Mouse (Mus musculus) liver, adult 2 months (tissue): ENCODE data around the gene Tdgf1. TPM values are rescaled to one million over a fixed set of nuclear protein-coding genes. Genes with fewer than 3 reads are reported as not detected.
A peak's percentile ranks its signal among the peaks of the same experiment; 100 is the strongest.

Source experiments
- DNase-seq: peaks from one replicate; pipeline ENCODE4 v3.0.0-alpha.2; 2011; ENCODE audit warnings: low read depth, low spot score; ENCODE audit errors: extremely low read depth
- H3K27ac ChIP-seq: fragments of 200-500 bp; replicated peaks from 2 replicates; pipeline ENCODE4 v1.5.1; 2012; ENCODE audit warnings: low read depth, mild to moderate bottlenecking, control low read depth, inconsistent platforms, low read length; ENCODE audit not compliant: insufficient read depth
- H3K27me3 ChIP-seq: fragments of 200-500 bp; 2 replicates; pipeline ENCODE4 v1.6.1; 2012; ENCODE audit warnings: mild to moderate bottlenecking, moderate library complexity, low read length, inconsistent platforms; ENCODE audit not compliant: control insufficient read depth, insufficient read depth
- H3K36me3 ChIP-seq: fragments of 200-500 bp; 2 replicates; pipeline ENCODE4 v1.6.1; 2012; ENCODE audit warnings: low read length, inconsistent platforms; ENCODE audit not compliant: control insufficient read depth, insufficient read depth
- H3K4me1 ChIP-seq: fragments of 200-500 bp; 2 replicates; pipeline ENCODE4 v1.6.1; 2011; ENCODE audit warnings: low read length; ENCODE audit not compliant: control insufficient read depth, insufficient read depth
- H3K4me3 ChIP-seq: fragments of 200-500 bp; 2 replicates; pipeline ENCODE4 v1.5.1; 2011; ENCODE audit warnings: low read depth, mild to moderate bottlenecking, control low read depth, low read length, moderate library complexity; ENCODE audit not compliant: insufficient read depth
- H3K79me2 ChIP-seq: fragments of 200-500 bp; 2 replicates; pipeline ENCODE4 v1.6.1; 2012; ENCODE audit warnings: inconsistent platforms, mild to moderate bottlenecking, low read length, moderate library complexity; ENCODE audit not compliant: control insufficient read depth, insufficient read depth
- H3K9ac ChIP-seq: fragments of 200-500 bp; 2 replicates; pipeline ENCODE4 v1.6.1; 2012; ENCODE audit warnings: low read depth, mild to moderate bottlenecking, control low read depth, inconsistent platforms, low read length
- CTCF ChIP-seq: fragments of 200-500 bp; IDR thresholded peaks from 2 replicates; pipeline ENCODE4 v1.5.1; 2011; ENCODE audit warnings: low read depth, low read length, control low read depth
- POLR2A ChIP-seq: fragments of 200-500 bp; IDR thresholded peaks from 2 replicates; pipeline ENCODE4 v1.6.1; 2011; ENCODE audit warnings: low read length, control low read depth; ENCODE audit not compliant: insufficient read depth; ENCODE audit errors: extremely low read depth
- WGBS: fragments of 180-500 bp; shearing (Covaris S2); methylation state at CpG from one replicate; pipeline ENCODE4 v1.1.7; 2018; 5-methylcytosine and 5-hydroxymethylcytosine counted together
- polyA plus RNA-seq: library from polyadenylated mRNA; depleted of rRNA; stranded (reverse); fragments of >200 nt; gene quantifications from 2 replicates; pipeline ENCODE4 v1.2.3, GENCODE M21; 2012
- total RNA-seq: library from RNA; depleted of rRNA; stranded (reverse); fragments of >200 nt; gene quantifications from 2 replicates; pipeline ENCODE4 v1.2.3, GENCODE M21; 2014

Tdgf1 gene
- total and polyA plus RNA-seq, 2 experiments: not detected

DNA sequence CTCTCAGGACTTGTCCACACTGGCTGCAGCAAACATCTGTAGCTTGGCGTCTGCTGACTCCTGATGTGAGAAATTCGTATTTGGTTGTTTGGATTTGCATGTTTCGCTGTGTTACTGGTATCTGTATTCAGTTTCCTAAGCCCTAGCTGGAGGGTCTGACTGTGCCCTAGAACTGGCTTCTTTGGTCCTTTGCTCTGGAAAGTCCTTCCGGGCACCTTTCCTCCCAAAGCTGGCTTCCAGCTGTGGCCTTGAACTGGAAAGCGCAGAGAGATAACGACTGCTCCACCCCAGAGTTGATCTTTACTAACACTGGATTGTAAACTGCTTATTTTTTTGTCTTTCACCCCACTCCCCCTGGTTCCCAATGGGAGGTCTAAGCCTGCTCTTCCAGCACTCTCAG is 1.9 kb upstream of the Tdgf1 start:
- Histone ChIP-seq H3K27ac (no peak overlapping the region), H3K9ac (no peak overlapping the region), H3K27me3 (no peaks in the 10 kb centered on the region), H3K79me2 (no peaks in the 10 kb centered on the region), H3K4me1 (no peaks in the 10 kb centered on the region), H3K36me3 (no peaks in the 10 kb centered on the region), H3K4me3 (no peak overlapping the region)
- DNase-seq: peak; percentile 19
- TF ChIP-seq CTCF (no peak), POLR2A (no peak)
- WGBS: 66% methylated on average over 6 of the region's 6 CpGs

DNA sequence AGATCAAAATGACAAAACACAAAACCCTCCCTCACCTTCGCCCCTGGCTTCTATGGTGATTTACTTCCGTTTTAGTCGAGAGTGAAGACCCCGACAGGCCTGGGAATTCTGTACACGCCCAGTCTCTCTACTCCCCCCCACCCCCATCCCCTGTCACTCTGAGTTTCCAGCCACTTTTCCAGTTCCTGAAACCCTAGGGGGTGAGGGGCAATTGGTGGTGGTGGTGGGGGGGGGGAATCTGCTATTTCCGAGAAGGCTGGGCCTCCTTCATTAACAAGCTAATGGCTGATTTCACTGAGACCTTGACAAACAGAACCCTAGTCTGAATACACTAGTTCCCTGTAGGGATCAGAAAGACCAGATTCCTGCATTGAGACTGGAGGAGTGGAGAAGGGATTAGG is 1.3 kb upstream of the Tdgf1 start:
- no peaks in the 10 kb centered on the region for H3K4me1 ChIP-seq
- no peak overlapping the region for H3K4me3 ChIP-seq
- TF ChIP-seq CTCF: no peak
- TF ChIP-seq POLR2A: no peak
- no peak for DNase-seq
- H3K27ac ChIP-seq: no peak overlapping the region
- WGBS: 72% methylated on average over 6 of the region's 6 CpGs
- no peak overlapping the region for H3K9ac ChIP-seq
- no peaks in the 10 kb centered on the region for H3K79me2 ChIP-seq
- no peaks in the 10 kb centered on the region for H3K36me3 ChIP-seq
- H3K27me3 ChIP-seq: no peaks in the 10 kb centered on the region

DNA sequence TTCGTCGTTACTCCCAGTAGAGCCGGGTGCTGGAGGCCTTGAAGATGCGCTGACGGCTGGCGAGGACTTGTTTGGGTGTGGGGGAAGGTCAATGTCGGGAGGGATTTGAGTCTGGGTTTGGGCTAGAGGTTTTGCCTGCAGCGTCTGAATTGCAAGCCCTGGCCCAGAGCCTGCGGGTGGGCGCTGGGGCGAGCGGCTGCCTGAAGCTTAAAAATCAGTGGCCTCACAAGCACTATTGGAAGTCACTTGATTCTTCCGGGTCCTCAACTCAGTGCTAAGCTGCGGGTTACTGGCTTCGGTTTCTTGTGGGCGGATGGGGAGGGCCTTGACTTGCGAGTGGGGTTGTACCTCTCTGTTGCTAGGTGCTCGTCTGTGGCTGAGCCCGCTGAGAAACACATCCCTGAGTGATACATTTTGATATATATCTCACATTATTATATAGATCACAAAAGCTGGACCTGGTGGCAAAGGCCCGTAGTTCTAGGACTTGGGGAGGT is 638 bp upstream of the Tdgf1 start:
- no peak overlapping the region for H3K4me3 ChIP-seq
- TF ChIP-seq CTCF: no peak
- no peak for TF ChIP-seq POLR2A
- no peaks in the 10 kb centered on the region for H3K4me1 ChIP-seq
- no peak overlapping the region for H3K9ac ChIP-seq
- WGBS: 80% methylated on average over 20 of the region's 20 CpGs
- no peaks in the 10 kb centered on the region for H3K27me3 ChIP-seq
- no peak overlapping the region for H3K27ac ChIP-seq
- no peaks in the 10 kb centered on the region for H3K79me2 ChIP-seq
- no peak for DNase-seq
- no peaks in the 10 kb centered on the region for H3K36me3 ChIP-seq

DNA sequence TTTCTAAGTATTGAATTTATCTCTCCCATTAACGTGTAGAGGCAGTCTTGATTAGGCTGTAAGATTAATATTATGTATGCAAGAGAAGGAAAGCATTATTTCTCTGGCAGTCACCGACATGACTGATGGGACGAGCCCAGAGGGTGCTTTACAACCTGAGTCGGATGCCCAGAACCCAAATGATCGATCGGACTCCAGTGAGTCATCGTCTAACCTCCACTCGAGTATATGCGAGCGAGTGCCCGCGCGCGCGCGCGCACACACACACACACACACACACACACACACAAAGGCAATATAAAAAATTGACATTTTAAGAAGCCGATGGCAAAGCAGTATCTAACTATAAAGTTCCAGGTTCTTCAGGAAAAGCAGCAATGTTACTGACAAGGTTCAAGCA is 615 bp downstream of the Tdgf1 start:
- no peak overlapping the region for H3K4me3 ChIP-seq
- no peaks in the 10 kb centered on the region for H3K36me3 ChIP-seq
- H3K9ac ChIP-seq: no peak overlapping the region
- TF ChIP-seq POLR2A (no peak), CTCF (no peak)
- H3K27ac ChIP-seq: no peak overlapping the region
- H3K4me1 ChIP-seq: no peaks in the 10 kb centered on the region
- no peaks in the 10 kb centered on the region for H3K27me3 ChIP-seq
- WGBS: 36% methylated on average over 18 of the region's 18 CpGs
- H3K79me2 ChIP-seq: no peaks in the 10 kb centered on the region
- DNase-seq: no peak

DNA sequence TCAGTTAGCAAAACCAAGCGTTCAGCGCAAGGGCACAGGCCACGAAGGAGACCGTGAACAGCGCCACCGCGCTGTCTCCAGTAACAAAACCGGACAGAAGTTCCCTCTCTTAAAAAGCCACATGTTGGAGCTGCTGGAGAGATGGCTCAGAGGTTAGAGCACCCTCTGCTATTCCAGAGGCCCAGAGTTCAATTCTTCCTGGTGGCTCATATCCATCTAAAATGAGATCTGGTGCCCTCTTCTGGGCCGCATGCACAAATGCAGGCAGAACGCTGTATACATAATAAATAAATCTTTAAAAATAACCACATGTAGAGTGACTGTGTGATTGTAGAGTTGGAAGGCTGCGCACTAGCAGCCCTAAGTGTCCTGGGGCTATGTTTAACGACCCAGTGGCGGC is 1.7 kb downstream of the Tdgf1 start:
- 52% methylated on average over 13 of the region's 13 CpGs for WGBS
- TF ChIP-seq POLR2A: no peak
- TF ChIP-seq CTCF: peak; percentile 41
- Histone ChIP-seq H3K36me3 (no peaks in the 10 kb centered on the region), H3K9ac (no peak overlapping the region), H3K79me2 (no peaks in the 10 kb centered on the region), H3K4me1 (no peaks in the 10 kb centered on the region), H3K27ac (no peak overlapping the region), H3K4me3 (no peak overlapping the region), H3K27me3 (no peaks in the 10 kb centered on the region)
- DNase-seq: peak; percentile 10

DNA sequence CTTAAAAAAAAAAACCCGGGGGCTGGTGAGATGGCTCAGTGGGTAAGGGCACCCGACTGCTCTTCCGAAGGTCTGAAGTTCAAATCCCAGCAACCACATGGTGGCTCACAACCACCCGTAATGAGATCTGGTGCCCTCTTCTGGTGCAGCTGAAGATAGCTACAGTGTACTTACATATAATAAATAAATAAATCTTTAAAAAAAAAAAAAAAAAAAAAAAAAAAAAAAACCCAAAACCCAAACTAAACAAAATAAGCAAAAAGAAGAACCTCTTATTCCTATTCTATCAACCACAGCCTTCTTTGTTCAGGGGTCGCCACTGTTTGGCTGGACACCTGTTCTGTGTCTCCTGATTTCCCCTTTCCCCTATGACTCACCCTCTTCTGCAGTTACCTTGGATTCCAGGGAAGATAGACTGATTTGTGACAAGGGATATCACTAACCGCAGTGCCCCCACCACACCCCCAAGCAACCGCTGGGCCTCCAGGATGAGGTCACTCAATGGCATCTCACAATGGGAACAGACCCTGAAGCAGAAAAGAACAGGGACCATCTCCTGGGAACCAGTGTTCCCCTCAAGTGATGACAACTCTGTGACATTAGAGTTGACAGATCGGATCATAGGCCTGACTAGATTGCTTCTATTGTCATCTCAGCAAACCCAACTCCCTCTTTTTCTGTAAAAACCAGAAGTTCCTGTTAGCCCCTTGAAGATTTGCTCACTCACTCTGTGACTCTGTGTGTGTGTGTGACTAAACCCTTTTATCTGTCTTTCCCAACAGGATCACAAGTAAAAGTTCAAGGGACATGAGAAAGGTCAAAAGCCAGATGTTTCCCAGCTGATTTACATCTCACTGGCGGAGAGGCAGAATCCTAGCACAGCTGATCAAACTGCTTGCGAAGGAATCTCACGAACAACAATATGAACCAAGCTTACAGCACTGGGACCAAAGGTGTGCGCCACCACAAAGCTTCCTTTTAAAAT is 8.2 kb downstream of the Tdgf1 start:
- TF ChIP-seq POLR2A: no peak
- no peak for TF ChIP-seq CTCF
- H3K27ac ChIP-seq: no peak overlapping the region
- H3K36me3 ChIP-seq: no peaks in the 10 kb centered on the region
- H3K4me3 ChIP-seq: no peak overlapping the region
- DNase-seq: no peak
- H3K27me3 ChIP-seq: no peaks in the 10 kb centered on the region
- H3K79me2 ChIP-seq: no peaks in the 10 kb centered on the region
- no peaks in the 10 kb centered on the region for H3K4me1 ChIP-seq
- 81% methylated on average over 12 of the region's 12 CpGs for WGBS
- H3K9ac ChIP-seq: no peak overlapping the region
